Mouse (Mus musculus) forebrain, embryonic 12.5 days (tissue): ENCODE data around the gene Mlc1. TPM values are rescaled to one million over a fixed set of nuclear protein-coding genes. Genes with fewer than 3 reads are reported as not detected.

Source experiments
- ATAC-seq: fragments of 200-750 bp; cut with Nextera tagmentation; 2 replicates; pipeline ENCODE4 v1.8.0; 2017; ENCODE audit warnings: moderate TSS enrichment; ENCODE audit not compliant: low FRiP score
- H3K27ac ChIP-seq: fragments of 300-500 bp; sonication (generic); 2 replicates; pipeline ENCODE4 v1.5.1; 2016; ENCODE audit warnings: mild to moderate bottlenecking
- H3K27me3 ChIP-seq: fragments of 300-500 bp; sonication (generic); 2 replicates; pipeline ENCODE4 v1.6.1; 2016; ENCODE audit warnings: mild to moderate bottlenecking
- H3K36me3 ChIP-seq: fragments of 300-500 bp; sonication (generic); replicated peaks from 2 replicates; pipeline ENCODE4 v1.6.1; 2016; ENCODE audit warnings: mild to moderate bottlenecking
- H3K4me1 ChIP-seq: fragments of 300-500 bp; sonication (generic); 2 replicates; pipeline ENCODE4 v1.6.1; 2016
- H3K4me2 ChIP-seq: fragments of 300-500 bp; sonication (generic); 2 replicates; pipeline ENCODE4 v1.6.1; 2016; ENCODE audit warnings: mild to moderate bottlenecking, moderate library complexity
- H3K4me3 ChIP-seq: fragments of 300-500 bp; sonication (generic); replicated peaks from 2 replicates; pipeline ENCODE4 v1.5.1; 2016; ENCODE audit warnings: mild to moderate bottlenecking
- H3K9ac ChIP-seq: fragments of 300-500 bp; sonication (generic); 2 replicates; pipeline ENCODE4 v1.6.1; 2016; ENCODE audit warnings: mild to moderate bottlenecking
- H3K9me3 ChIP-seq: fragments of 300-500 bp; sonication (generic); 2 replicates; pipeline ENCODE4 v1.6.1; 2016
- WGBS: fragments of 180-500 bp; shearing (Covaris S2); methylation state at CpG from one replicate; pipeline ENCODE4 v1.1.7; 2016; 5-methylcytosine and 5-hydroxymethylcytosine counted together
- polyA plus RNA-seq: library from polyadenylated mRNA; unstranded; fragments of >200 nt; fragmentation: Nextera tagmentation; extraction: Ambion mirVana; gene quantifications from 2 replicates; pipeline ENCODE4 v1.2.1, GENCODE M21; 2016

Gene Mlc1
- polyA plus RNA-seq = 15.5 and 16.3 TPM in 2 replicates

DNA sequence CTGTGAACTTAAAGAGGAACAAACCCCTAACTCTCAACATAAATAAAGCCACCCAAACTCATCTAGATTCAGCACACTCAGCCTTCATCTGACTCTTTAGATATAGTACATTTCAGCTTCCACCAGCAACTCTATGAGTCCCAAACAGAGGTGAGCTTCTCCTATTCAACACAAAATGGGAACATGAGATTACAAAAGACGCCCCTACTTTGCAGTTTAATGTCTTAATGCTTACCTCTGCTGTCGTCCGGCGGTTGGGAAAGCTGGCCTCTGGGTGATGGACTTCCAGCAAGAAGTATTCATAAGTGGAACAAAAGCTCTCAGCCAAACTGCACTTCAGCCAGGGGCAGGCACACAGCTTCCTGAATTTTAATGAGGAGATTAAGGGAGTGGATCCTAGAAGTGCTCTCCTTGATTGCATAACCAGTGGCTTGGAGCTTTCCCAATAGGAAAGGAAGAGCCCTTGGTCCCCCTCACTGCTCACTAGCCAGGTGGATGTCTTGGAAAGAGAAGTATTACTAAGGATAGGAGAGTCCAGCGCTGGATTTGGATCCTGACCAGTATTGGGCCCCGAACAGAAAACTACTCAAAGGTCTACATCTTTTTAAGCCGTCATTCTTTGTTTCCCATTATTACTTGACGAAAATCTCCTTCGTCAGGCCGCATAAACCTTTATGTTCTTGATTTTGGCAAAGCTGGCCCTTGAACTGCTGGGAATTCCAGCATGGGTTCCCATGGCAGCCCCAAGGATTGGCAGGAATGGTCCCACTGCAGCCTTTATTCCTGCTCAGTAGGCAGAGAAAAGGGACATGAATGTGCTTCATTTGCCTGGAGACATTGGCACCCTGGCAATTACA, at the start of gene Mlc1:
Gene Mlc1 (minus strand): TSS at position 727 of the 857 bp plus-strand sequence.
- H3K36me3 ChIP-seq = peaks cover 6% of the 10 kb centered on the region; the same call in 1 of the 2 replicates
- H3K27me3 ChIP-seq = no peaks in the 10 kb centered on the region
- ATAC-seq = peak; percentile 92
- peaks cover 30% of the 10 kb centered on the region for H3K4me1 ChIP-seq
- no peaks in the 10 kb centered on the region; the same call in 1 of the 2 replicates for H3K9me3 ChIP-seq
- peak within 1 kb of the TSS; percentile 20 for H3K4me3 ChIP-seq
- H3K4me2 ChIP-seq = peak within 1 kb of the TSS; percentile 42
- peak within 1 kb of the TSS; percentile 91 for H3K27ac ChIP-seq
- 8% methylated on average over 10 of the region's 10 CpGs for WGBS
- H3K9ac ChIP-seq = peak within 1 kb of the TSS; percentile 9; the same call in 1 of the 2 replicates

DNA sequence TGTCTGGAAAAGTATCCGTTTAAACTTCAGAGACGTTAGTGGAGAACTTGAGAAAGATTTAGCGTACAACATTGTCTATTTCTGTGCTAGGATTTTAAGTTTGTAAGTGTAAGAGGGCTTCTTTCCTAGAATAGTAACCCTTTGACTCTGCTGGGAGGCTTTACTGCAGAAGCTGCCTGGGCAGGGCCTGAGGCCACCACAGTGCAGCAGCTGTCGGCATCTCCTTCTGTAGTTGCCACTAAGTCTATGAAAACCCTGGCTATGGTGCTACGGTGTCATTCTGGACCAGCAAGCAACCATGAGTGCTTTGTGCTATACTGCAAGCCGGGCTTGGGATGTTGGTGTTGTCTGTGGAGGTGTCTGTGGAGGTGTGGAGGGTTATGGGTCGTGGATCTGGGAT, 41.7 kb upstream of the Mlc1 start:
- H3K27ac ChIP-seq = no peak overlapping the region
- no peak for ATAC-seq
- H3K4me2 ChIP-seq = no peak overlapping the region
- 90% methylated on average over 7 of the region's 7 CpGs for WGBS
- no peak overlapping the region for H3K4me3 ChIP-seq
- H3K4me1 ChIP-seq = no peaks in the 10 kb centered on the region
- no peak overlapping the region for H3K9ac ChIP-seq
- H3K36me3 ChIP-seq = no peaks in the 10 kb centered on the region
- no peaks in the 10 kb centered on the region for H3K9me3 ChIP-seq
- no peaks in the 10 kb centered on the region for H3K27me3 ChIP-seq

DNA sequence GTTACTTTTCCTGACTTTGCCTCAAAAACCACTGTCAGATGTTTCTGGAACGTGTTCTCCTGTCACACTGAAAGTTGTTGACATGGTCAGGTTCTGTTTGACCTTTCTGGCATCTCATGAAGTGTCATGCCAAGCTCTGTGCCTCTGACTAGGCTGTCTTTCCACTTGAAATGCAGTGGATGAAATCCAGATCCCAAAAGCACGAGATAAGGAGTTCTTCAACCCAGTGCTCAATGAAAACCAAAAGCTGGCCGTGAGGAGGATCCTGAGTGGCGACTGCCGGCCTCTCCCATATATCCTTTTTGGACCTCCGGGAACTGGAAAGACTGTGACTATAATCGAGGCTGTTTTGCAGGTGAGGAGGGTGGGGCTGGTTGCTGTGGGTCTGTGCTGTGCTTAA, 41.3 kb upstream of the Mlc1 start:
- Histone ChIP-seq H3K4me2 (no peak overlapping the region), H3K4me3 (no peak overlapping the region), H3K27me3 (no peaks in the 10 kb centered on the region), H3K9me3 (no peaks in the 10 kb centered on the region), H3K4me1 (no peaks in the 10 kb centered on the region), H3K27ac (no peak overlapping the region), H3K9ac (no peak overlapping the region), H3K36me3 (no peaks in the 10 kb centered on the region)
- no peak for ATAC-seq
- 86% methylated on average over 7 of the region's 7 CpGs for WGBS

DNA sequence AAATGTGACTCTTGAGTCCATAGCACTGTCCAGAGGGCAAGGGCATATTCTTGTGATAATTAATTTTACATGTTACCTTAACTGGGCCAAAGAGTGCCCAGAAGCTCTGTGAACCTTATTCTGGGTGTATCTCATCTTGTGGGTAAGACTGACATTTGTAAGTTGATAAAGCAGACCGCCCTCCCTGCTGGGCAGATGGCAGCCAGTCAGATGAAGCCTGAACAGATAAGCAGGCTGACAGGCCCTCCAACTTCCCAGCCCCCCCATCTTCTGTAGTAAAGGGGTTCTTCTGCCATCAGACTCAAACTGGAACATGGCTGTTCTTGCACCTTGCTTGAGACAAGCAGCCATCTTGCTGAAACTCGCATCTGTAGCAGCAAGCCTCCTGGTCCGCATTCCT, 37.9 kb upstream of the Mlc1 start:
- no peak overlapping the region for H3K9ac ChIP-seq
- no peak overlapping the region for H3K4me2 ChIP-seq
- no peaks in the 10 kb centered on the region for H3K36me3 ChIP-seq
- H3K9me3 ChIP-seq = no peaks in the 10 kb centered on the region
- 95% methylated on average over 3 of the region's 3 CpGs for WGBS
- H3K27me3 ChIP-seq = no peaks in the 10 kb centered on the region
- no peak overlapping the region for H3K27ac ChIP-seq
- no peak for ATAC-seq
- no peaks in the 10 kb centered on the region for H3K4me1 ChIP-seq
- no peak overlapping the region for H3K4me3 ChIP-seq

DNA sequence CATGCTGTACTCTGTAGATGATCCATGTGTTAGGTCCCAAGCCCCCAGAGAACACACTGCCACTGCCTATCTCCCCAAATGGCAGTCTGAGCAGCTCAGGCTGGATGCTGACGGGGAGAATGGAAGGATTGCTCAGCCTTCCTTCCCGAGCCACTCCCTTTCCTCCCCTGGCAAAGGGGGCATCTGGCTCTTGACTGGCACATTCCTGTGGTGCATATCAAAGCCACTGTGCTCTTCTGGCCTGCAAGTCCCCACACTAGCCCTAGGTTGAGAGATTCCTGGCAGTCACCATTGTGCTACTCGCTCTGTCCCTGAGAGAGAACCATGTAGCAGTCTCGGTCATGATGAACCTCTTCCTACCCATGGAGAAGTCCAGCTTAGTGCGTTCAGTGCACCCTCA, 29.0 kb upstream of the Mlc1 start:
- Histone ChIP-seq H3K4me2 (no peak overlapping the region), H3K4me1 (no peaks in the 10 kb centered on the region), H3K4me3 (no peak overlapping the region), H3K27me3 (no peaks in the 10 kb centered on the region), H3K9me3 (no peaks in the 10 kb centered on the region), H3K9ac (no peak overlapping the region), H3K36me3 (no peaks in the 10 kb centered on the region), H3K27ac (no peak overlapping the region)
- no peak for ATAC-seq
- WGBS = 85% methylated on average over 5 of the region's 5 CpGs

DNA sequence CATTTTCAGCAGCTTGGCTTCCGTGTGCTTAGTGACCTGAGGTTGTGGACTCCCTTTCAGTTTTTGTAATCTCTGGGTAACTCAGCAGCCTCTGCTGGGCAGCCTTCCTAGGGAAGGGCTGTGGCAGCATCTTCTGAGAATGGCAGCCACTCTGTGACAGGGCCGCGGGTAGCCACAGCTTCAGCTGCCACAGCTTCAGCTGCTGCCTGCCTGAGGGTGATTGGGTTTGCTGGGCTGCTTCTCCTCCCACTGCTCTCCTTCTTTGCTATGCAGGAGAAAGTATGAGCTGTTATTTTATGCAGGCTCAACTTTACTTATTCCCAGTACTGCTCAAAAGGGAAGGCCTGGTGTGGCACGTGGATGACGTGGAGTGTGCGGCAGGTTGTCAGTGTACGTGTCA, 28.2 kb upstream of the Mlc1 start:
- Histone ChIP-seq H3K9me3 (no peaks in the 10 kb centered on the region), H3K4me2 (no peak overlapping the region), H3K27ac (no peak overlapping the region), H3K4me1 (no peaks in the 10 kb centered on the region), H3K27me3 (no peaks in the 10 kb centered on the region), H3K36me3 (no peaks in the 10 kb centered on the region), H3K9ac (no peak overlapping the region), H3K4me3 (no peak overlapping the region)
- ATAC-seq = no peak
- 88% methylated on average over 7 of the region's 7 CpGs for WGBS

DNA sequence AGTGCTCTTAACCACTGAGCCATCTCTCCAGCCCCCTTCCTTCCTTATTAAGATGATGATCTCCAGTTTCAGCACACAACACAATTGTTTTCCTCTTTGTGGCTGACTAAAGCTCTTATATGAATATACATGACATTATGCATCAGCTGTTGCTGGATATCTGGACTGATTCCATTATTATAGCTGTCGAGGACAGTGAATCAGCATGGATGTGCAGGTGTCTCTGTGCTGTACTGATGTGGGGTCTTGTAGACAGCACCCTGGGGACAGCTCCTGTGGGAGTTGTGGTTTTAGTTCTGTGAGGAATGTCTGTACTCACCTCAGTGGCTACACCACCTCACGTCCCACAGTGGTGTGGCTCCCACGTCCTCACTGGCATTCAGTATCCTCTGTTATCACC, 22.4 kb upstream of the Mlc1 start:
- 79% methylated on average over 3 of the region's 3 CpGs for WGBS
- H3K27me3 ChIP-seq = no peaks in the 10 kb centered on the region
- no peak overlapping the region for H3K27ac ChIP-seq
- H3K36me3 ChIP-seq = no peaks in the 10 kb centered on the region
- H3K4me3 ChIP-seq = no peak overlapping the region
- H3K9me3 ChIP-seq = no peaks in the 10 kb centered on the region
- ATAC-seq = no peak
- H3K4me2 ChIP-seq = no peak overlapping the region
- H3K9ac ChIP-seq = no peak overlapping the region
- no peaks in the 10 kb centered on the region for H3K4me1 ChIP-seq

DNA sequence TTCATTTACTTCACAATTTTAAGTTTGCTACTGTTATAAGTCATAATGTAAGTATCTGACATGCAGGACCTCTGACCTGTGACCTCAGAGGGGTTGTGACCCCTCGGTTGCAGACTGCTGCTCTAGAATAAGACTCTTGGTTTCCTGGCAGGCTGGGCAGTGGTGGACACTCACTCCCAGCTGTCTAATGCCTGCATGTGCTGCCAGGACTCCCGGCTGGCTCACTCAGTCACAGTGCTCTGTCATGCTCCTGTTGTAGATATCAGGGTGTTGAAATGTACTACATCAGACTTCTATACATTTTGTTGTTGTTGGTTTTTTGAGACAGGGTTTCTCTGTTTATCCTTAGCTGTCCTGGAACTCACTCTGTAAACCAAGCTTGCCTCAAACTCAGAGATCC, 21.6 kb upstream of the Mlc1 start:
- Histone ChIP-seq H3K4me1 (no peaks in the 10 kb centered on the region), H3K36me3 (no peaks in the 10 kb centered on the region), H3K9me3 (no peaks in the 10 kb centered on the region), H3K27me3 (no peaks in the 10 kb centered on the region), H3K9ac (no peak overlapping the region), H3K27ac (no peak overlapping the region), H3K4me2 (no peak overlapping the region), H3K4me3 (no peak overlapping the region)
- ATAC-seq = no peak
- WGBS = 58% methylated on average over 2 of the region's 2 CpGs

DNA sequence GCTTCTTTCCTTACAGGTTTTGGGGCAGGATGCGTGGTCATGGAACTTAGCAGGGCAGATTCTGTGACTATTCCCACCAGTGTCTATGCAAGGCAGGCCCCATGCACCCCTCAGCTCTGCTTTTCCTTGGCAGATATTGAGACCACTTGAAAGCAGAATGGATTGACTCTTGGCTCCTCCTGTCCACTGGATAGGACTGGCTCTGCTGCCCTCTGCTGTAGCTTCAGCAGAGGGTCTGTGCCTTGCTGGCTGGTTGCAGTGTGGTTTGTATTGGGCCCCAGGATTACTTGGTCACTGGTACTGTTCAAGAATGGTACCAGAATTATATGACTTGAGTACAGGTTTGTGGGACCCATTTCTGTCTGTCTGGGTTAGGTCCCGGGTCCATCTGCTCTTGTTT, 20.3 kb upstream of the Mlc1 start:
- no peaks in the 10 kb centered on the region for H3K9me3 ChIP-seq
- H3K4me3 ChIP-seq = no peak overlapping the region
- 82% methylated on average over 2 of the region's 2 CpGs for WGBS
- H3K36me3 ChIP-seq = no peaks in the 10 kb centered on the region
- no peaks in the 10 kb centered on the region for H3K27me3 ChIP-seq
- H3K4me1 ChIP-seq = no peaks in the 10 kb centered on the region
- H3K4me2 ChIP-seq = no peak overlapping the region
- no peak overlapping the region for H3K9ac ChIP-seq
- H3K27ac ChIP-seq = no peak overlapping the region
- ATAC-seq = no peak

DNA sequence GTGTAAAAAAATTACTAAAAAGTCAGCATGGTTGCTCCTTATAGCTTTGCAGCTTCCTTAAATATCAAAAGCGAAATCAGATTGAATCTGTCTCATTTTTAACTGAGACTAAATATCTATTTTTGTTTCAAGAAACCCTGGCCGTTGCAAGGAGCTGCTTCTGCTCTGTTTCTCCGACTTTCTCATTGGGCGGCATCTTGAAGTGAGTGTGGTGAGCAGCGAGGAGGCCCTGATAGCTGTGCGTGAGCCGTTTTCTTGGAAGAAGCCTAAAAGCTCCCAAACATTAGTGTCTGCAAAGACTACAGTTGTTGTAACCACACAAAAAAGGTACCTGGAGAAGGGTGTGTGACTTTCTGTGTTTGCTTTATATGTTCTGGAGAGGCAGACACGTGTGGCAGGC, 19.8 kb upstream of the Mlc1 start:
- no peak overlapping the region for H3K9ac ChIP-seq
- WGBS = 78% methylated on average over 8 of the region's 8 CpGs
- H3K9me3 ChIP-seq = no peaks in the 10 kb centered on the region
- H3K27me3 ChIP-seq = no peaks in the 10 kb centered on the region
- no peak overlapping the region for H3K4me2 ChIP-seq
- no peaks in the 10 kb centered on the region for H3K36me3 ChIP-seq
- no peak overlapping the region for H3K27ac ChIP-seq
- H3K4me3 ChIP-seq = no peak overlapping the region
- ATAC-seq = no peak
- no peaks in the 10 kb centered on the region for H3K4me1 ChIP-seq

DNA sequence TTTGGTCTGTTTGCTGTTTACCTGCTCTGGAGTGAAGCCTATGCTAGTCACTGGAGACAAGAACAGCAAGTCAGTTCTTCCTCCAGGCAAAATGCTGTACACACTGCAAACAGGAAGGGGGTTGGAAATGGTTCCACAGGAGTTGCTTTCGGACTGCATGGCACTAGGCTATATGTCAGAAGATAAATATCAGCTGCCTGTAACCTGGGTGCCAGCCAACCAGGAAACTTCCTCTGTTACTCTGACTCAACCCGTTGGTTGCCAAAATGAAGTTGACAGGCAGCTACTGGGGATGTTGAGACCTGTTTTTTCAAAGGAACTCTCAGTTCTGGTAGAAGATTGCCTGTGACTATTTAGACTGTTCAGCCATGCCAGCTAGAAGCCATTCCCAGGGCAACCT, 10.4 kb upstream of the Mlc1 start:
- H3K4me2 ChIP-seq = no peak overlapping the region
- no peaks in the 10 kb centered on the region for H3K36me3 ChIP-seq
- ATAC-seq = no peak
- no peak overlapping the region for H3K27ac ChIP-seq
- 87% methylated on average over 2 of the region's 2 CpGs for WGBS
- no peaks in the 10 kb centered on the region for H3K9me3 ChIP-seq
- no peak overlapping the region for H3K4me3 ChIP-seq
- H3K27me3 ChIP-seq = no peaks in the 10 kb centered on the region
- no peaks in the 10 kb centered on the region for H3K4me1 ChIP-seq
- no peak overlapping the region for H3K9ac ChIP-seq

DNA sequence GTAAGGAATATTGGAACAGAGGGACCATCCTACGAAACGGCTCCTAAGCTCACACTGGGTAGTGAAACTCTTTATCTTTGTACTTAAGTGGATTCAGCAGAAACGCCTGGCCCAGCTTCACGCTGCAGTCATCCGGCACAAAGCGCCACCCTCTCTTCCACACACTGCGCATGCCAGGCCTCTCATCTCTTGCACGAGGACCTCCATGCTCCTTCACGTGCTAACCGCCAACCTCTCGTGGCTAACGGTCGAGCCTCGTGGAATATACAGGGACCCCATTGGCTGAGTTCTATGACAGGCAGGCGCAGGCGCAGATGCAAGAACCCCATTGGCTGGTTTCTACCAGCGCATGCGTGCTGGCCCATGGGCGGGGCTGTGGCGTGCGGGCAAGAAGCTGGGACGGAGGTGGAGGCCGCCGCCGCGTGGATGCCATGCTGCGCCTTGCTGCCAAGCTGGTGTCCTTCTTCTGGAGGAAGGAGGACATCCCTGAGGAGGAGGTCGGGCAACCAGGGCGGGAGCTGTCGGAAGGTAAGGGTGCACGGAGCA, 3.8 kb upstream of the Mlc1 start, which contains the start of gene Mov10l1:
Gene Mov10l1 (plus strand): TSS at position 376 of the 546 bp plus-strand sequence.
- no peak within 1 kb of the TSS for H3K27ac ChIP-seq
- no peaks in the 10 kb centered on the region; the same call in 1 of the 2 replicates for H3K9me3 ChIP-seq
- H3K4me1 ChIP-seq = peaks cover 18% of the 10 kb centered on the region
- no peak within 1 kb of the TSS for H3K4me3 ChIP-seq
- H3K4me2 ChIP-seq = no peak within 1 kb of the TSS
- H3K9ac ChIP-seq = no peak within 1 kb of the TSS
- WGBS = 95% methylated on average over 31 of the region's 31 CpGs
- no peaks in the 10 kb centered on the region for H3K27me3 ChIP-seq
- no peaks in the 10 kb centered on the region for H3K36me3 ChIP-seq
- ATAC-seq = no peak

DNA sequence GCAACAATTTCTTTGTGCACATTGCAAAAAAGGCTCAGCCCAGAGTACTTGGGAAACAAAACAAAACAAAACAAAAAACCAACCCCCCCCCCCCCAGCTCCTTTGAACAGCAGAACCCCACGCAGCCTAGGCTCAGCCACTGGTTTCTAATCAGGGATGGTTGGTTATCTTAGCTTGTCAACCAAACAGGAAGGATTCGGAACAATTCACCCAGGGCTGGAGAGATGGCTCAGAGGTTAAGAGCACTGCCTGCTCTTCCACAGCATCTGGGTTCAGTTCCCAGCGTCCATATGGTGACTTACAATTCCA, 285 bp upstream of the Mlc1 start:
- 10% methylated on average over 3 of the region's 3 CpGs for WGBS
- no peaks in the 10 kb centered on the region; the same call in 1 of the 2 replicates for H3K9me3 ChIP-seq
- H3K27ac ChIP-seq = peak overlapping the region; percentile 91
- H3K4me1 ChIP-seq = peaks cover 30% of the 10 kb centered on the region
- H3K4me3 ChIP-seq = no peak overlapping the region
- no peaks in the 10 kb centered on the region for H3K27me3 ChIP-seq
- no peak overlapping the region for H3K9ac ChIP-seq
- H3K36me3 ChIP-seq = peaks cover 3% of the 10 kb centered on the region; the same call in 1 of the 2 replicates
- peak; percentile 86 for ATAC-seq
- no peak overlapping the region for H3K4me2 ChIP-seq
